Comparison of ENCODE assay signal across 19 mouse cellular contexts in genomic region chr5:64535546-64535945, GRCm38 (mm10).
"Had no signal": no experiment of that assay in that cellular context is flagged by ENCODE, and none has a peak within 500 bp of the region (broad histone marks: within the 10 kb centered on the region; RNA-seq: fewer than 3 reads in every experiment).

No protein-coding gene starts in this region.

- DNase-seq: forebrain, postnatal 0 days; gastrocnemius, postnatal 14 days; gastrocnemius, postnatal 36 days; heart, adult 18-20 months; heart, postnatal 10 days; kidney, postnatal 14 days; layer of hippocampus, adult 9-11 months; layer of hippocampus, postnatal 36 days; left cerebral cortex, postnatal 4 days; liver; liver, embryonic 13.5 days had no signal

- H3K9ac ChIP-seq: forebrain, postnatal 0 days; hindbrain, embryonic 13.5 days; hindbrain, embryonic 15.5 days; intestine, embryonic 15.5 days; kidney, embryonic 15.5 days; limb, embryonic 12.5 days; liver, embryonic 13.5 days had no signal

- ATAC-seq: forebrain, postnatal 0 days; hindbrain, postnatal 0 days had no signal

- H3K4me3 ChIP-seq: hindbrain, embryonic 13.5 days; hindbrain, embryonic 15.5 days; intestine, embryonic 15.5 days; kidney, embryonic 15.5 days; limb, embryonic 12.5 days; liver, embryonic 13.5 days had no signal

- H3K4me1 ChIP-seq: limb, embryonic 12.5 days had no signal

- H3K27me3 ChIP-seq: hindbrain, embryonic 13.5 days; hindbrain, embryonic 15.5 days; intestine, embryonic 15.5 days; kidney, embryonic 15.5 days; limb, embryonic 12.5 days; liver, embryonic 13.5 days had no signal

- H3K36me3 ChIP-seq: hindbrain, embryonic 13.5 days; hindbrain, embryonic 15.5 days; intestine, embryonic 15.5 days; kidney, embryonic 15.5 days; limb, embryonic 12.5 days; liver, embryonic 13.5 days had no signal

- H3K27ac ChIP-seq: hindbrain, embryonic 13.5 days; hindbrain, embryonic 15.5 days; hindbrain, postnatal 0 days; kidney, embryonic 15.5 days; kidney, postnatal 0 days; limb, embryonic 12.5 days; liver, embryonic 13.5 days had no signal

- H3K4me2 ChIP-seq: hindbrain, embryonic 13.5 days; hindbrain, embryonic 15.5 days; limb, embryonic 12.5 days; liver, embryonic 11.5 days; liver, embryonic 13.5 days had no signal

- H3K9me3 ChIP-seq: hindbrain, embryonic 13.5 days; hindbrain, embryonic 15.5 days; intestine, embryonic 15.5 days; kidney, embryonic 15.5 days; limb, embryonic 12.5 days; liver, embryonic 13.5 days had no signal
